Mouse (Mus musculus) embryonic facial prominence, embryonic 11.5 days (tissue): ENCODE measurements at regions not wholly inside any gene's neighbourhood (a gene's known extent, or its start where the extent isn't known, plus 50 kb on each side); places are given as distances from the start of the nearest gene placed in this dataset.

Source experiments
- ATAC-seq: fragments of 200-750 bp; cut with Nextera tagmentation; replicated peaks from 2 replicates; pipeline ENCODE4 v1.8.0; 2017; ENCODE audit warnings: low read depth; ENCODE audit not compliant: insufficient number of reproducible peaks, low FRiP score, low TSS enrichment
- DNase-seq: peaks from one replicate; pipeline ENCODE4 v3.0.0-alpha.2; 2015; ENCODE audit warnings: low spot score
- H3K27ac ChIP-seq: fragments of 300-500 bp; sonication (generic); replicated peaks from 2 replicates; pipeline ENCODE4 v1.5.1; 2014; ENCODE audit warnings: mild to moderate bottlenecking, low read depth, low read length, control low read depth
- H3K27me3 ChIP-seq: fragments of 300-500 bp; sonication (generic); 2 replicates; pipeline ENCODE4 v1.6.1; 2014; ENCODE audit warnings: mild to moderate bottlenecking, low read length, moderate library complexity, mixed read lengths; ENCODE audit not compliant: control insufficient read depth, insufficient read depth
- H3K36me3 ChIP-seq: fragments of 300-500 bp; sonication (generic); replicated peaks from 2 replicates; pipeline ENCODE4 v1.6.1; 2014; ENCODE audit warnings: low read depth, mild to moderate bottlenecking, low read length, moderate library complexity, mixed read lengths; ENCODE audit not compliant: control insufficient read depth, insufficient read depth
- H3K4me1 ChIP-seq: fragments of 300-500 bp; sonication (generic); 2 replicates; pipeline ENCODE4 v1.6.1; 2014; ENCODE audit warnings: low read length, mixed read lengths; ENCODE audit not compliant: control insufficient read depth, insufficient read depth
- H3K4me2 ChIP-seq: fragments of 300-500 bp; sonication (generic); 2 replicates; pipeline ENCODE4 v1.6.1; 2014; ENCODE audit warnings: low read depth, mild to moderate bottlenecking, control low read depth, low read length, moderate library complexity
- H3K4me3 ChIP-seq: fragments of 300-500 bp; sonication (generic); 2 replicates; pipeline ENCODE4 v1.5.1; 2014; ENCODE audit warnings: low read depth, low read length, control low read depth
- H3K9ac ChIP-seq: fragments of 300-500 bp; sonication (generic); replicated peaks from 2 replicates; pipeline ENCODE4 v1.6.1; 2014; ENCODE audit warnings: mild to moderate bottlenecking, control low read depth, low read length
- H3K9me3 ChIP-seq: fragments of 300-500 bp; sonication (generic); replicated peaks from 2 replicates; pipeline ENCODE4 v1.6.1; 2016; ENCODE audit warnings: mild to moderate bottlenecking, low read length, inconsistent platforms, mixed read lengths; ENCODE audit not compliant: control insufficient read depth
- WGBS: fragments of 180-500 bp; shearing (Covaris S2); extraction: QIAGEN DNeasy Blood & Tissue Kit; methylation state at CpG from one replicate; pipeline ENCODE4 v1.1.7; 2014; 5-methylcytosine and 5-hydroxymethylcytosine counted together

GRCm38 (mm10) chr3:148295515-148295914 is 694.8 kb downstream of the Adgrl2 start:
- H3K36me3 ChIP-seq = no peaks in the 10 kb centered on the region
- no peak for DNase-seq
- ATAC-seq = no peak
- H3K27ac ChIP-seq = no peak overlapping the region
- H3K4me1 ChIP-seq = no peaks in the 10 kb centered on the region
- no peaks in the 10 kb centered on the region for H3K27me3 ChIP-seq
- no peak overlapping the region for H3K9ac ChIP-seq
- H3K9me3 ChIP-seq = no peaks in the 10 kb centered on the region
- WGBS = 91% methylated on average over 5 of the region's 5 CpGs
- no peak overlapping the region for H3K4me3 ChIP-seq
- no peak overlapping the region for H3K4me2 ChIP-seq

GRCm38 (mm10) chr3:148278978-148279377 is 711.4 kb downstream of the Adgrl2 start:
- Histone ChIP-seq H3K9ac (no peak overlapping the region), H3K4me1 (no peaks in the 10 kb centered on the region), H3K4me3 (no peak overlapping the region), H3K27me3 (no peaks in the 10 kb centered on the region), H3K4me2 (no peak overlapping the region), H3K27ac (no peak overlapping the region), H3K36me3 (no peaks in the 10 kb centered on the region), H3K9me3 (no peaks in the 10 kb centered on the region)
- DNase-seq (no peak), ATAC-seq (no peak)
- 53% methylated on average over 3 of the region's 3 CpGs for WGBS

GRCm38 (mm10) chr3:148272159-148272848 is 718.1 kb downstream of the Adgrl2 start:
- H3K4me3 ChIP-seq = no peak overlapping the region
- H3K4me1 ChIP-seq = no peaks in the 10 kb centered on the region
- H3K9me3 ChIP-seq = no peaks in the 10 kb centered on the region
- no peak overlapping the region for H3K9ac ChIP-seq
- DNase-seq (no peak), ATAC-seq (no peak)
- 81% methylated on average over 4 of the region's 4 CpGs for WGBS
- no peaks in the 10 kb centered on the region for H3K27me3 ChIP-seq
- no peak overlapping the region for H3K4me2 ChIP-seq
- no peaks in the 10 kb centered on the region for H3K36me3 ChIP-seq
- H3K27ac ChIP-seq = no peak overlapping the region

- no peaks in the 10 kb centered on the region for H3K27me3 ChIP-seq
- WGBS = 93% methylated on average over 4 of the region's 4 CpGs
- no peaks in the 10 kb centered on the region for H3K36me3 ChIP-seq
- no peak overlapping the region for H3K4me2 ChIP-seq
- no peaks in the 10 kb centered on the region for H3K4me1 ChIP-seq
- ATAC-seq = no peak
- no peak for DNase-seq
- H3K27ac ChIP-seq = no peak overlapping the region
- H3K9me3 ChIP-seq = no peaks in the 10 kb centered on the region
- no peak overlapping the region for H3K9ac ChIP-seq
- H3K4me3 ChIP-seq = no peak overlapping the region
Observed at GRCm38 (mm10) chr3:148268812-148269211, 721.5 kb downstream of the Adgrl2 start.

GRCm38 (mm10) chr3:148259211-148259610 is 731.1 kb downstream of the Adgrl2 start:
- H3K4me2 ChIP-seq = no peak overlapping the region
- H3K27me3 ChIP-seq = no peaks in the 10 kb centered on the region
- H3K27ac ChIP-seq = no peak overlapping the region
- no peaks in the 10 kb centered on the region for H3K9me3 ChIP-seq
- H3K36me3 ChIP-seq = no peaks in the 10 kb centered on the region
- DNase-seq (no peak), ATAC-seq (no peak)
- WGBS = 90% methylated on average over 1 of the region's 1 CpGs
- H3K4me1 ChIP-seq = no peaks in the 10 kb centered on the region
- H3K4me3 ChIP-seq = no peak overlapping the region
- H3K9ac ChIP-seq = no peak overlapping the region

- Histone ChIP-seq H3K36me3 (no peaks in the 10 kb centered on the region), H3K9ac (no peak overlapping the region), H3K27me3 (no peaks in the 10 kb centered on the region), H3K9me3 (no peaks in the 10 kb centered on the region), H3K4me3 (no peak overlapping the region), H3K4me2 (no peak overlapping the region), H3K27ac (no peak overlapping the region), H3K4me1 (no peaks in the 10 kb centered on the region)
- no peak for ATAC-seq
- 86% methylated on average over 1 of the region's 1 CpGs for WGBS
- DNase-seq = no peak
Observed at GRCm38 (mm10) chr3:148248617-148249016, 741.7 kb downstream of the Adgrl2 start.

- ATAC-seq (no peak), DNase-seq (no peak)
- no peaks in the 10 kb centered on the region for H3K4me1 ChIP-seq
- no peaks in the 10 kb centered on the region for H3K27me3 ChIP-seq
- H3K27ac ChIP-seq = no peak overlapping the region
- H3K4me2 ChIP-seq = no peak overlapping the region
- H3K9ac ChIP-seq = no peak overlapping the region
- no peaks in the 10 kb centered on the region for H3K9me3 ChIP-seq
- H3K4me3 ChIP-seq = no peak overlapping the region
- H3K36me3 ChIP-seq = no peaks in the 10 kb centered on the region
Observed at GRCm38 (mm10) chr3:148246786-148247185, 743.6 kb downstream of the Adgrl2 start.

- H3K4me1 ChIP-seq = no peaks in the 10 kb centered on the region
- no peak overlapping the region for H3K9ac ChIP-seq
- no peak for DNase-seq
- no peaks in the 10 kb centered on the region for H3K36me3 ChIP-seq
- no peak overlapping the region for H3K27ac ChIP-seq
- H3K9me3 ChIP-seq = no peaks in the 10 kb centered on the region
- no peak overlapping the region for H3K4me3 ChIP-seq
- no peak overlapping the region for H3K4me2 ChIP-seq
- no peak for ATAC-seq
- H3K27me3 ChIP-seq = no peaks in the 10 kb centered on the region
Observed at GRCm38 (mm10) chr3:148238093-148238492, 752.3 kb downstream of the Adgrl2 start.
